Mouse (Mus musculus): ENCODE measurements around the gene Clec16a.

Gene Clec16a

DNA sequence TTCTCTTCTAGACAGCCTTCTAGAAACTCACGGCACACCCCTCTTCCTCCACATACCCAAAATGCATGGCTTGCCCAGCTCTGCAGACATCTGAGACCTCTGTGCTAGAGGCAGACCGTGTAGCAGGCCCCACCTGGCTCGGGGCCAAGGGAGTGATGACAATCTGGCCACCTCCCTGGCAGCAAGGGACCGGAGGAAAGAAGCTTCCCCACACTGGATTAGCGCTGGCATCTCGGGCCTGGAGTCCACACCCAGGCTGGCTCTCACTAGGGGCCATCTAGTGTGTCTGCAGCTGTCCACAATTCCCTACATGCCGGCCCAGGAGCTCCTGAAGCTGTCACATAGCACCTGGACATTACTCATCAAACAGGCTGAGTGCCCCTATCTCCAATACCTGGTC, 10.6 kb upstream of the Clec16a start:
- peak; percentile 62 for DNase-seq (ENCODE audit: low spot score)

DNA sequence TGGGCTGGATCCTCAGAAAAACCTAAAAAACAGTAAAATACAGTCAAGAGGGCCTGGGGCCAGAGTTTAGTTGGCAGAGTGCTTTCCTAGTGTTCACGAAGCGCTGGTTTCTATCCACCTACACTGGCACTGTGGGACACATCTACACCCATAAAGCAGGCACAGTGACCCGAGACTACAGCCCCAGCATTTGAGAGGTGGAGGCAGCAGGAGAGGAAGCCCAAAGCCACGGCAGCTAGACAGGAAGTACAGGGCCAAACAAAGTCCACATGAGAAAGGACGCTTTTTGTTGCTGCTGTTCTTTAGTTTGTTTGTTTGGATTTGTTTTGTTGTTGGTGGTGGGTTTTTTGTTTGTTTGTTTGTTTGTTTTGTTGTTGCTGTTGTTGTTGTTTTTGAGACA, 8.8 kb upstream of the Clec16a start:
- DNase-seq (ENCODE audit: low spot score) = no peak

- no peak for DNase-seq (ENCODE audit: low spot score)
Observed at GRCm38 (mm10) chr16:10536961-10537360, 8.2 kb upstream of the Clec16a start.

GRCm38 (mm10) chr16:10540763-10541597, 4.2 kb upstream of the Clec16a start:
- no peak for DNase-seq (ENCODE audit: low spot score)

DNA sequence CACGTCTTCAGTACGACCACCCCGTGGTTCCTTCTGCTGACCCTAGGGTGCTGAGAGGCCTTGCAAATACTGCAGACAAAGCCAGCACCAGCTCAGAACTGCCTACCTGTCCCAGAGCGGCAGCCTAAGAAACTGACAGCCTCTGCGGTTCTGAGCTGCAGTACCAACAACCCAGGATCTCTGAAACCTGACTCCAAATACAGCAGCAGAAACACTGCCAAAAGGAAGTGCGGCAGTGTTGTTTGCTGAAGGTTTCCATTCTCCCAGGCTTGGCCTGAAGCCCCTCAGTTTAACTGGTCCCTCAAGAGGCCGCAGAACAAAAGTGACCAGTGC, 3.6 kb upstream of the Clec16a start:
- no peak for DNase-seq (ENCODE audit: low spot score)

DNA sequence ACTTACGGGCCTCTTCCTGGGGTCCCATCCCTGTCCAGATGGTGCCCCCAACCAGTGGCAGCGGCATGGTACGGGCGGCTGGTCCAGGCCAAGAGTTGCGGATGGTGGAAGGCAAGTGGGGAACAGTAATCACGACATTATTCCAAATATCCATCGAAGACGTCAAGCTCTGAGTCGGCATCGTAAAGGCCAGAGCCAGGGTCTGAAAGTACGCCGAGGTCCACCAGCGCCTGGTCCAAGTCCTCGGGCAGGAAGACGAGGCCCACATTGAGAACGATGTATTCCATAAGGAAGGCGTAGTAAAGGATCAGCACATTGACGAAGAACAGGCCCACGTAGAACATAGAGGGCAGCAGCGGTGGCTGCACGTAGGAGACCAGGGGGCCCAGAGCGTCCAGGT, 2.9 kb upstream of the Clec16a start:
- DNase-seq (ENCODE audit: low spot score) = no peak

GRCm38 (mm10) chr16:10542698-10543365, 2.3 kb upstream of the Clec16a start, which contains the start of gene Dexi:
Gene Dexi (minus strand): TSS chr16:10543054.
- DNase-seq (ENCODE audit: low spot score) = peak; percentile 91

DNA sequence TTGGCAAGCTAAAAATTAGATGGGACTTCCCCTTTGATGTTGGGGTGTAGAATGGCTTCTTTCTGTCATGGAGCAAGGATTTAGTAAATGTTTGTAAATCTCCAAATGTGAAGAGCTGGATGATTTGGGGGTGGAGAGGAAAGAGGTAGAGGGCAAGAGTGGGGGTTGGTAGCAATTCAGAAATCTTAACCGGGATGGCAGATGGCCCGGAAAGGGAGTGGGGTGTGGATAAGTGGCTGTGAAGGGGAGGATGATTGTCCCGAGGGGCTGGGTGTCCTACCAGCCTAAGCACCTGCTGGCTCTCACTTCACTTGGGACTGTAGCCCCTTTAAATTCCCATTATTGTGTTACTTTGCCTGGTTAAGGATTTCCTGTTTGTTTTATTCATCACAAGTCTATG, 1.7 kb downstream of the Clec16a start:
- no peak for DNase-seq (ENCODE audit: low spot score)

GRCm38 (mm10) chr16:10548938-10549337, 3.8 kb downstream of the Clec16a start:
- no peak for DNase-seq (ENCODE audit: low spot score)

DNA sequence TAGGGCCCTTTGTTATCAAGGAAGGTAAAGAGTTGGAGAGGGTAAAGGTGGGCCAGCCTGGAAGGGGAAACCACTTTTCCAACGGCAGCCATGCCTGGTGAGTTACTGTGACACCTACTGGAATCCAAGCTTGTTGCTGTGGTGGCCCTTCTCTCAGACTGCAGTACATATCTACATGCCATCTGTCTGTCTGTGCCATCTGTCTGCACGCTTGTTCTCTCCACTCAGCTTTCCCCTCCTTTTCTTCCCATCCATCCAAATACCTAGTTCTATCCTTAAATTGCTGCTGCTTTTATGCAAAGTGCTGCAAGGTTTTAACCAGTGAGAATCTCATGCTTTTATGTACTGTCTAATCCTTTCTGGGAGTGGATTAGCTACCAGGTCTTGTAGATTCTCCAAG, 4.5 kb downstream of the Clec16a start:
- DNase-seq (ENCODE audit: low spot score) = no peak

GRCm38 (mm10) chr16:10551592-10551991, 6.5 kb downstream of the Clec16a start:
- no peak for DNase-seq (ENCODE audit: low spot score)

GRCm38 (mm10) chr16:10553858-10554257, 8.7 kb downstream of the Clec16a start:
- no peak for DNase-seq (ENCODE audit: low spot score)

DNA sequence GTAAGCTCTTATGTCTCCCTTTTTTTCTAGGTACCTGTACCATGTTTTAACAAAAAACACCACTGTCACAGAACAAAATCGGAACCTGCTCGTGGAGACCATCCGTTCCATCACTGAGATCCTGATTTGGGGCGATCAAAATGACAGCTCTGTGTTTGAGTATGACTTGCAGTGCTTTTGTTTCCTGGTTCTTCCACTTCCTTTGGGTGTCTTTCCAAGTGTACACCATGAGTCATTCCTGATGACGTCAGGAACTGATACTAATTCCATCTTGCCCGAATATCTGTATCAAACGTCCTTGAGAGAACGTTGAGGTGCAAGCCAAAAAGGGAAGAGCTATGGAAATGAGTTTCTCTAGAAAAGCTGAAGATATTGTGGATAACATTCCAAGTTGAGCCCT, 14.9 kb downstream of the Clec16a start:
- DNase-seq (ENCODE audit: low spot score) = no peak

DNA sequence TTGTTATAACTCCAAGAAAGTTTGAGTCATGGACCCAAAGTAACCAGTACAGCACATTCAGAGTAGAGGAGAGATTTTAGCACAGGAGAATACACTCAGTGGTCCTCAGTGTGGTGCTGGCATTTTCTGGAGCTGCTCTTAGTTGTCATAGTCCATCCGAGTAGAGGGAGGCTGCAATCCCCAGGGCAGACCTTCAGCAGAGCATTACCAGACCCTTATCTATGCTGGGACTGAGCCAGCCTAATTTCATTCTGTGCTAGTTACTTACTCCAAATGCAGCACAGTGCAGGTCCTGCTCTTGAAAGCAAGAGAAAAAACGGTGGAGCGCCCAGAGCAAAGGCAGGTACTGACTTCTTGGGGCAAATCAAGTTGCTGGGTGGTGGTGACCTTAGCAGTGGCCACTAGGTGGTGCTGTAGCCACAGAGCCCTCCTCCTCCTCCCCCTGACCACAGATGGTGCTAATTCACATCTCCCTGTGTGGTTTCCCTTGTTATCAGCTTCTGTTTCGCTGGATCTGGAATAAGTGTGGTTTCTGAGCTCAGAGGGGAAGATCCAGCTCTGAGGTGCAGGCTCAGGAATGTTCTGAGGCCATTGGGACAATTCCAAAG, 20.2 kb downstream of the Clec16a start:
- DNase-seq (ENCODE audit: low spot score) = peak; percentile 81

DNA sequence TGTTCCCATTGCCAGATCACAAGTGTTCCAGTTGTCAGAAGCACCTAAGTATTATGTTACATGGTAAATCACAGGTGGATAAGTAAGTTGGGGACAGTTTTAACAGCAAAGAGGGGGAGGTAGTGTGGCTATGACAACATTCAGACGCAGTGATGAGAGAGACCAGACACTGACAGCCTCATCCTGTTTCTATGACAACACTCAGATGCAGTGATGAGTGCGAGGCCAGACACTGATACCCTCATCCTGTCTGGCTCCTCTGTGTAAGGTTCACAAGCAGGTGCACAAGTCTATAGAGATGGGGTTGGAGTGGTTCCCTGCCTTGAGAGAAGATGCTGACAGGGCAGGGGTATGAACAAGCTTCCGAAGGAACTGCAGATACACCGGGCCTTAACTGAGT, 22.0 kb downstream of the Clec16a start:
- no peak for DNase-seq (ENCODE audit: low spot score)

DNA sequence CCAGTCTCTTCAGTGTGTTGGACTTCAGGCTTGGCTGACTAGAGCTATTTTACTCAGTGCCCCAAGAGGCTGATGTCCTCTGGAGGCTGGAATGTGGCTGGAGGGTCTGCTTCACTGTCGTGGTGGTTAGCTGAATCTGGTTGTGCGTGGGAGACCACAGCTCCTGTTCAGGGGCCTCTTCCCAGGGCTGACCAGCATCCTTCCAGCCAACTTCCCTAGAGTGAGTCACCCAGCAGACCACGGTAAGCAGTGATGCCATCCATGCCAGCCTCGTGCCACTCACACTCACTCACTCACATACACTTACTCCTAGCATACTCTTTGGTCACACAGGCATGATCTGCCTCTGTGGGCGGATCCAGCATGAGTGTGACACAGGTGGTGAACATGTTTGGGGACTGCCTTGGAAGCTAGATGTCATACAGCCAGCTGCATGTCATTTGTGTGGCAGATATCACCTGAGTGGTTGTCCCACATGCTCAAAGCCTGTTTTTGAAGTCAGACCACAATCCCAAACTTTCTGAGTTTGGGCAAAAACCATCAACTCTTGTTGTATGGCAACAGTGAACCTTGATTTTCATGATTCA, 24.8 kb downstream of the Clec16a start:
- DNase-seq (ENCODE audit: low spot score) = no peak

GRCm38 (mm10) chr16:10570708-10571107, 25.6 kb downstream of the Clec16a start:
- peak; percentile 85 for DNase-seq (ENCODE audit: low spot score)

- DNase-seq (ENCODE audit: low spot score) = no peak
Observed at GRCm38 (mm10) chr16:10571820-10572219, 26.7 kb downstream of the Clec16a start.

GRCm38 (mm10) chr16:10574936-10575335, 29.8 kb downstream of the Clec16a start:
- DNase-seq (ENCODE audit: low spot score) = no peak

GRCm38 (mm10) chr16:10575915-10576314, 30.8 kb downstream of the Clec16a start:
- DNase-seq (ENCODE audit: low spot score) = no peak

DNA sequence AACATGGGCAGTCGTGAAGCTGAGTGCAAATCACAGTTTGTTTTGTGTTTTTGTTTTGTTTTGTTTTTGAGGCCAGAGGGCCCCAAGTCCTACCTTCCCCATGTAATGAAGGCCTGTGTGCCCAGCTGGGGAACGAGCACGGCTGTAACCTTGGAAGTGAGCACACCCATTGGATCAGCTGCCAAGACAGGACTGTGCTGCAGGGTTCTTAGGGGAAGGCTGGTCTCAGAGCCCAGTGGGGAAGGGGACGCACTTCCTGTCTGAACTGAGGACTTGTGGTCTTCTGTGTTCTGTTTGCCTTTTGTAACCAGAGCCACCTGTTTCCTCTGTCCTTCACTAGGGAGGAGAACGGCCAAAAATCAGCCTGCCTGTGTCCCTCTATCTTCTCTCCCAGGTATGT, 32.4 kb downstream of the Clec16a start:
- no peak for DNase-seq (ENCODE audit: low spot score)

- no peak for DNase-seq (ENCODE audit: low spot score)
Observed at GRCm38 (mm10) chr16:10578376-10578775, 33.2 kb downstream of the Clec16a start.

Measured in testis, postnatal 10 days (tissue).